Mouse (Mus musculus) hematopoietic stem cell, adult 5-6 weeks (primary cell): ENCODE measurements around the gene Cbarp. TPM values are rescaled to one million over a fixed set of nuclear protein-coding genes. Genes with fewer than 3 reads are reported as not detected.
A peak's percentile ranks its signal among the peaks of the same experiment; 100 is the strongest.

ENCODE experiments used
- ATAC-seq, 2 experiments: fragments of 125-278 bp in 1 of 2; replicated peaks in 1 of 2; 2 replicates each; pipeline ENCODE4 v1.8.0; 2016 to 2017; ENCODE audit warnings: inconsistent platforms in 2 of 2, mild to moderate bottlenecking in 2 of 2, moderate number of reproducible peaks in 2 of 2, low read depth in 1 of 2, moderate TSS enrichment in 1 of 2; ENCODE audit not compliant: low FRiP score in 2 of 2, poor library complexity in 2 of 2, severe bottlenecking in 2 of 2, insufficient read depth in 1 of 2, low TSS enrichment in 1 of 2
- total RNA-seq: library from RNA; stranded (forward); fragments of 172-1452, 232-1000 nt; gene quantifications from 2 replicates; pipeline ENCODE4 v1.2.3, GENCODE M21; 2017

Cbarp gene
- total RNA-seq, 1 experiment from 2014 or later: 2.2 TPM

DNA sequence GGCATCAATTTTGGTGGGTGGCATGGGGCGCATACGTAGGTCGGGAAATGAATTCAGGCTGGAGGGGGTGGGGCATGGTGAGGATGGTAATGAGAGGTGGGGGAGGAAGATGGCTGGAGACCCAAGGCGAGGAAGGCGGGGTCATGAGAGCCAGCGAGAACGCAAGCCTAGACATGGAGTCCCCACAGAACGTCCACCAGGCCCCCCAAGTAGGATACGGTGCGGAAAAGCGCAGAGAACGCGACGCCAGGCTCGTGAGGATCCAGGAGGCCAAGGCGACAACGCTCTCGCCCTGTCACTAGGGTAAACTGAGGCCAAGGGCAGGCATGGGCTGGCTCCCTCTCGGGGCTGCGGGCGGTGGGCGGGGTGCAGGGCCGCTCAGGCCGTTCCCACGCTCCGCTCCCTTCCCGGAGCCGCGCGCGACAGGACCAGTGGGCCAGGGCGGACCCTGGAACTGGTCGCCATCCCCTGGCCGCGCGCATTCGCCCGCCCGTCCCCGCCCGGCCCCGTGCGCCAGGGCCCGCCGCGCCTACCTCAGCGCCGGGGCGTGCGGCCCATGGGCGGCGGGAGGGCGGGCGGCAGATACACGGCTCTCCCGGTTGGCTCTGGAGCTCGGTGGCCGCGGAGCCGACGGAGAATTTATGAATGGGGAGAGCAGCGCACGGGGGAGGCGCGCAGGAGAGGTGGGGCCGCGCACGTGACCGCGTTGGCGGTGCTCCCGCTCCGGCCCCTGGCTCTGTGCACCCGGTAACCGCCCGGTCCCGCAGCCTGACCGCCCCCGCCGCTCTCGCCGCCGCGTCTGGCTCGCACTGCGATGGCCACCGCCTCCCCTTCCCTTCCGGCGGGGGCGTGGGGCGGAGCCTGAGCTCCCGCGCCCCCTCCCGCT lies 1.8 kb downstream of the Cbarp start, which contains the start of gene Atp5d:
Atp5d (plus strand) TSS at position 80 of the 886 bp plus-strand sequence.
- no peak for ATAC-seq

- ATAC-seq: no peak
These were observed 2.7 kb downstream of the Cbarp start for GRCm38 (mm10) chr10:80137626-80138552.

DNA sequence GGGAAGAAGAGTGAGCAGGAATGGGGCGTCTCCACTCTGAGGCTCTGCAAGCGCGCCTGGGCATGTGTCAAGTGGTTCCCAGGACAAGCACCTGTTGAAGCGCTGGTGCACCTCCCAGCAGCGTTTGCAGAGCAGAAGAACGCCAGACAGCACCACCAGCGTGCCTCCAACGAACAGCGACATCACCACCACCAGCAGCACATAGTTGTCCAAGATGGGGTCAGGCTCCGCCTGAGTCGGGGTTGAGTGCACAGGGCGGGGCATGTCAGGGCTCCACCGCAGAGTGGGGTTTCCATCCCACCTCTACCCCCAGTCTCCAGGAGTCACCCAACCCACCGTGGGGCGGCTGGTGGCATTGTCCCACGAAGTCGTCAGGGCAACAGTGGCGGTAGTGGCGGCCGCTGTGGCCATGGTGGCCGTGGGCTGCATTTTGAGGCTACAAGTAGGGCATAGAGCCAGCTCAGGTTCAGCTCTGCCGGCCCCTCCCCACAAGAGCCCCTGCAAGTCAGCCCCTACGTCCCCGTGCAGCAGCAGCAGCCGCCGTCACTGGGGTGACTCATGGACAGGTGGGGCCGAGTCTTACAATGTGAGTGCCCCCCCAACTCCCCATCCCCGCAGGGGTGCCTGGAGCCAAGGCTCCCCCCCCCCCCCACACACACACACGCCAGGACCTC lies 3.5 kb downstream of the Cbarp start:
- no peak for ATAC-seq

DNA sequence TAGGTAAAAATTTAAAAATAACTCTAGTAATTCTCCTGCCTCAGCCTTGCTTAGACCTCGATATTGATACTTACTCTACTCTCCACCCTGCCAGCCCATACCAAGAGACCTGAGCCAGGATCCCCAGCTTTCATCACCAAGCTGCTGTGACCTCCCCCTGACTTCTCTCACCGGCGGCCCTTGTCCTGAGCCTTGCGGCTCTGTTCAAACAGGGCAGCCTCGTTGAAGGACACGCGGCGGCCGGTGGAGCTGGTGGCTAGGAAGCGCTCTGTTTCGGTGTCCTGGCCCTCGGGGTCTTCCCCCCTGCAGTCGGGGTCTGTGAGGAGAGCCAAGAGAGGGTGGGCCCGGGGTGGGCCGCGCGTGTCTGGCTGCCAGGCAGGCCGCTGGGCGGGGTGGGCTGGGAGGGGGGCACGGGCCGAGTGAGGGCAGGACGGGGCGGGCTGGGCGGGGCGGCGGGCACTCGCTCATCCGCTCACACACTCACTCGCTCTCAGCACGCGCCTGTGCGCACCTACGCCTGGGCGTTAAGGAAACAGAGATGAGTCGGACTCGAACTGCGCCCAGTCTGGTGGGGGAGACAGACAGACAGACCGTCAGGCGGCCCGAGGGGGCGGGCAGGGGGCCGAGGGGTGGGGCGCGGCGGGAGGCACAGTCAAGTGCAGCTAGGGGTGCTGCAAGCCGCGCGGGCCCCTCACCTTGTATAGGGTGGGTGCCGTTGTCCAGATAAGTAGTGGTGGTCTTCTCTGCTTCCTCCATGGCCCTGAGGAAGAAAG lies 4.3 kb downstream of the Cbarp start:
- ATAC-seq: no peak

GRCm38 (mm10) chr10:80135641-80136040 lies 5.0 kb downstream of the Cbarp start:
- ATAC-seq: no peak

GRCm38 (mm10) chr10:80135161-80135560 lies 5.5 kb downstream of the Cbarp start:
- ATAC-seq: no peak

DNA sequence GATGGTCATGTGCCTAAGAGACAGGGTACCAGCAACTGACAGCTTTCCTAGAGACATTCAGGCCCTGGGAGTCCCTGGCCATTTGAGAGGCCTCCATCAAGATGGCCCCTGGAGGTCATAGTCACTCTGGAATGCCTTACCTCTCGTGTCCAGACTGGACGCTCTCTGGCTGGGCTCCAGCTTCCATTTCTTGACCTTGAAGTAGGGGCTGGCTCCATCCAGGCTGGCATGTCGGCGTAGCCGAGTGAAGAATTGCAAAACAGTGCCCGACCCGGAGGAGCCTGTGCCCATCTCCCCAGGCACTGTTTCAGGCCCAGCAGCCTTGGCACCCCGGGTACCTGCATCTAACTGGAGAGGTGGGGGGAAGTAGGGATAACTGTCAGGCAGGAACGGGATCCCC lies 6.2 kb downstream of the Cbarp start:
- ATAC-seq: no peak

DNA sequence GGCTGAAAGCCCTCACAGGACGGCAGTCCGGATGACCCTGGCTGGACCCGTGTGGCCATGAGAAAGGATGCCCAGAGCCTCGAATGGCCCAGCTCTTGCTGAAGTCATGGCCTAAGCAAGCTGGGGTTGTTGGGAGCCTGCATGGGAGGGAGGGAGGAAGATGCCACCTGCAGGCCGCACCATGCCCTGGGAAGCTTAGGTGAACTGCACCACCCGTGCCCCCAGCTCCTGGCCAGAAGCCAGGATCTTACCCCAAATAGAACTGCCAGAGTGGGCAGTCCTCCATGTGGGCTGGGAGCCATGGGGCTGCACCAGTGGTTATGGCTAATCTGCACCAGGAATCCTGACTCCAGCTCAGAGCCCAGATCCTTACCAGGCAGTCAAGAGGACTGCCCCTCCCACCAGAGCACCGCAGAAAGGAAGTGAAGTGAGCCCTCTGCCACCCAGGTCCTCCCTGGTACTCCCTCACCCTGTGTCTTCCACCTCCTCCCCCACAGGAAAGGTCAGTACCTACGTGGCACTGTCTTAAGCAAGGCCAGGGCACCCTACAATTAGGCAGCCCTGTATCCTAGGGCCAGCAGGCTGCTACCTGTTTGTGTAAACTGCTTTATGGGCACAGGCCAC lies 7.3 kb downstream of the Cbarp start:
- no peak for ATAC-seq

- ATAC-seq: no peak
These were observed 8.7 kb downstream of the Cbarp start for GRCm38 (mm10) chr10:80131952-80132350.

- no peak for ATAC-seq
These were observed 9.2 kb downstream of the Cbarp start for GRCm38 (mm10) chr10:80131316-80131951.

DNA sequence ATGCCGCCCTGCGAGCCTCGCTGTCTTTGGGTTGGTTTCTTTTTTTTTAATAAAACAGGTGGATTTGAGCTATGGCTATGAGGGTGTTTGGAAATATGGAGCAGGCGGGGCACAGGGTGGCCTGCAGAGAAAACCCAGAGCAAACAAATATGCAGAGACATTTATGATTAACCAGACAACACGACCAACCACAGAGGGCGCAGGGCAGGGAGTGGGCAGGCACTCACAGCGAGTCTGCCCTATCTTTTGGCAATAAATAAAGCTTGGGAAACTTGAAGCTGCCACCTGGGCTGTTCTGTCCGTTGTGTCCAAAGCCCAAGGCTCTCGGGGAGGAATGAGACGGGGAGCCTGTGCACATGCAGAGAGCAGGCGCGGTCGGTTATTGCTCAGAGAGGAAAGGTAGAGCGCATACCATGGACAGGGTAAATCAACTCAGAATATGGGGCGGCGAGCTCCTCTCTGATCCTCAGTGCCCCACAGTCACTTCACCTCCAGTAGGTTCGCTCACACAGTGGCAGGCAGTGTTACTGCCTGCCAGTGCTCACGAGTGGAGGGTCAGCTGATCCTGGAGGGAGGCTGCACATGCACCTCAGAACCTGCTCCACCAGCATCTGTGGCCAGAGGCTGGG lies 10.1 kb downstream of the Cbarp start:
- no peak for ATAC-seq

DNA sequence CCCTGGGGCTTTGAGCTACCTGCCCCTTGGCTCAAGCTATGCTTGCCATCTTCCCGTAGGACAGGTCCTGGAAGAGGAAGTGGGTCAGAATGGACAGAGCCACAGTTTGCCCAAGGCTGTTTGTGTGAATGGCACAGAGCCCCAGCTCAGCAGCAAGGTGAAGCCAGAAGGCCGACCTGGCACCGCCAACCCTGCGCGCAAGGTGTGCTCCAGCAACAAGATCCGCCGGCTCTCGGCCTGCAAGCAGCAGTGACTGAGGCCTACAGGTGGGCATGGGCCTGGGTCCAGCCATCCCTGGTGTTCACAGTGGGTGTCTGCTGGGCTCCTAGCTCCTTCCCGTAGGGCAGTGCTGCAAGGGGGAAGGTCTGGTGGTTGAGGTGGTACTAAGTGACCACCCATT lies 10.8 kb downstream of the Cbarp start:
- no peak for ATAC-seq

- ATAC-seq: no peak
These were observed 12.7 kb downstream of the Cbarp start for GRCm38 (mm10) chr10:80127920-80128319.

DNA sequence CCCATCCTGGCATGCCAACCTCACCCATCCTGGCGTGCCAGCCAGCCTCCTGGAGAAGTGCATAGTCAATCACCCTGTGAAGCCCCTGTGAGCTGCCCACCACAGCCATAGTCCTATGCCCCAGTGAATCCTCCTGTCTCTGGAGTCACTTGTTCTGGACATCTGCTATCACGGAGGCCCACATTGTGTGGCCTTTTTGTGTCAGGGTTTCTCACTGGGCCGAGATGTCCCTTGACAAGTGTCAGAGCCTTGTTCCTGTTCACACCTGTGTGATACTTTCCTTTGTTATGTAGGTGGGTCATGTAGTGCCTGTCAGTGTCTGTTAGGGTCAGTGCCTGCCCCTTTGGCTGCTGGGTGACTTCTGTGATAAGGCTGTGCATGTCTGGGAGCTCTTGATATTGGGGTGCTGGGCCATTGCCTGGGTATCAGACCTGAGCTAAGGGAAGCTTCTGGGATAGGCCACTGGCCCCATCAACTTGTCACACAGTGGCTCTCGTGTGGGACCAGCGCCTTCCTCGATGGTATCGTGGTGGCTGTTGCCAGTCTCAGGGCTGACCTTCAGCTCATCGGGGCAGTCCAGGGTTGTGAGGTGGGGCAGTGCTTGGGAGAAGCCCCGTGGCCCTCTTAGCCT lies 16.6 kb downstream of the Cbarp start:
- ATAC-seq: no peak

DNA sequence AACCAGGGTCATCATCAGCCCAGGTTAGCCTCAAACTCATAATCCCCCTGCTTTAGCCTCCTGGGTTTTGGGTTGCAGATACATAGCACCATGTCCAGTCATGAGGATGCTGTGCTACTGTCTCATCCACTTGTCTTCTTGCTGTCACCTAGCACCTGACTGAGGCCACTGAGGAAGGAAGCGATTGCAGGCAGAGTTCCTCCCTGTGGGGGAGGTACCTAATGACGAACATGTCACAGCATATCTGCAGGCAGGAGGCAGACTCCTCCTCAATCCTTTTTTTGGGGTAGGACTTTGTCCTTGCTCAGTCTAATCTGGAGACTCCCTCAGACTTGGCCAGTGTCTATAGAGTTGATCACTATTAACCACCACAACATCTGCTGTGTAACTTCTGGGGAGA lies 19.0 kb downstream of the Cbarp start:
- peak in 1 of 2 experiments; percentile 26; a peak in 1 of 4 replicates for ATAC-seq
